Mouse (Mus musculus): ENCODE measurements around the gene Olfr1269. TPM values are rescaled to one million over a fixed set of nuclear protein-coding genes. Genes with fewer than 3 reads are reported as not detected.

Gene Olfr1269
- polyA plus RNA-seq (2015; fragmentation: Nextera tagmentation; extraction: Ambion mirVana), result not detected in 2 replicates

- no peaks in the 10 kb centered on the region for H3K36me3 ChIP-seq (ENCODE audit: control insufficient read depth, insufficient read depth, low read length)
- no peak within 1 kb of the TSS for H3K27ac ChIP-seq (ENCODE audit: low read length)
- WGBS, result 87% methylated on average over 1 of the region's 1 CpGs
- no peaks in the 10 kb centered on the region for H3K4me1 ChIP-seq (ENCODE audit: control insufficient read depth, insufficient read depth, low read length)
- H3K9ac ChIP-seq (ENCODE audit: low read length), result no peak within 1 kb of the TSS
- no peaks in the 10 kb centered on the region for H3K27me3 ChIP-seq (ENCODE audit: control insufficient read depth, insufficient read depth, low read length)
- ATAC-seq (ENCODE audit: insufficient read depth, low FRiP score), result no peak
- H3K9me3 ChIP-seq (replicated peaks; ENCODE audit: control insufficient read depth, low read length), result no peaks in the 10 kb centered on the region
- no peak within 1 kb of the TSS for H3K4me3 ChIP-seq (replicated peaks; ENCODE audit: low read length)
- no peak within 1 kb of the TSS for H3K4me2 ChIP-seq (ENCODE audit: low read depth, low read length)
Observed at GRCm38 (mm10) chr2:90121312-90121711, at the start of gene Olfr1269. Gene Olfr1269 (minus strand): TSS chr2:90121412.

GRCm38 (mm10) chr2:90153916-90154315, 32.7 kb upstream of the Olfr1269 start:
- Histone ChIP-seq H3K9me3 (replicated peaks; ENCODE audit: control insufficient read depth, low read length) (no peaks in the 10 kb centered on the region), H3K27me3 (ENCODE audit: control insufficient read depth, insufficient read depth, low read length) (no peaks in the 10 kb centered on the region), H3K4me3 (replicated peaks; ENCODE audit: low read length) (no peak overlapping the region), H3K36me3 (ENCODE audit: control insufficient read depth, insufficient read depth, low read length) (no peaks in the 10 kb centered on the region), H3K4me1 (ENCODE audit: control insufficient read depth, insufficient read depth, low read length) (no peaks in the 10 kb centered on the region), H3K4me2 (ENCODE audit: low read depth, low read length) (no peak overlapping the region), H3K27ac (ENCODE audit: low read length) (no peak overlapping the region), H3K9ac (ENCODE audit: low read length) (no peak overlapping the region)
- ATAC-seq (ENCODE audit: insufficient read depth, low FRiP score), result no peak
- 85% methylated on average over 9 of the region's 9 CpGs for WGBS

DNA sequence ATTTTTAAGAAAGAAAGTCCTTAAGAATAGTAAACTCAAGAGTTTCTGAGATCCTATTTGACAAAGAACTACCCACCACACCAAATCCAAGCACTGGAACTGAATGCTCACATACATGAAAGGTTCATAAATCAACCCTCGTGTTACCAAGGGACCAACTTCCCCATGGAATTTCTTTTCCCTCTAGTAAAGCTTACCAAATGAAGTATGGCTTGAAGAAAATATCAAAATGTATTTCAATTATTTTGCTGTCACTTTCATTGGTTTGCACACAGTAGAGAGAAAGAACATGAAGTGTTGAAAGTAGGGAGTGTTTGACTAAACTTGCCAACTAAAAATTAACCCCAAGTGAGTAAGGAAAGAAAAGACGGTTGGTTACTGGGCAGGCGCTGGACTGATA, 31.8 kb upstream of the Olfr1269 start, which contains the start of gene Olfr1270:
Gene Olfr1270 (minus strand): TSS at position 101 of the 400 bp plus-strand sequence.
- 79% methylated on average over 3 of the region's 3 CpGs for WGBS
- no peak for ATAC-seq (ENCODE audit: insufficient read depth, low FRiP score)
- Histone ChIP-seq H3K36me3 (ENCODE audit: control insufficient read depth, insufficient read depth, low read length) (no peaks in the 10 kb centered on the region), H3K27me3 (ENCODE audit: control insufficient read depth, insufficient read depth, low read length) (no peaks in the 10 kb centered on the region), H3K4me1 (ENCODE audit: control insufficient read depth, insufficient read depth, low read length) (no peaks in the 10 kb centered on the region), H3K9me3 (replicated peaks; ENCODE audit: control insufficient read depth, low read length) (no peaks in the 10 kb centered on the region), H3K4me2 (ENCODE audit: low read depth, low read length) (no peak within 1 kb of the TSS), H3K9ac (ENCODE audit: low read length) (no peak within 1 kb of the TSS), H3K27ac (ENCODE audit: low read length) (no peak within 1 kb of the TSS), H3K4me3 (replicated peaks; ENCODE audit: low read length) (no peak within 1 kb of the TSS)

- Histone ChIP-seq H3K4me3 (replicated peaks; ENCODE audit: low read length) (no peak within 1 kb of the TSS), H3K9me3 (replicated peaks; ENCODE audit: control insufficient read depth, low read length) (no peaks in the 10 kb centered on the region), H3K27ac (ENCODE audit: low read length) (no peak within 1 kb of the TSS), H3K27me3 (ENCODE audit: control insufficient read depth, insufficient read depth, low read length) (no peaks in the 10 kb centered on the region), H3K9ac (ENCODE audit: low read length) (no peak within 1 kb of the TSS), H3K4me2 (ENCODE audit: low read depth, low read length) (no peak within 1 kb of the TSS), H3K4me1 (ENCODE audit: control insufficient read depth, insufficient read depth, low read length) (no peaks in the 10 kb centered on the region), H3K36me3 (ENCODE audit: control insufficient read depth, insufficient read depth, low read length) (no peaks in the 10 kb centered on the region)
- ATAC-seq (ENCODE audit: insufficient read depth, low FRiP score), result no peak
Observed at GRCm38 (mm10) chr2:90142196-90142595, 21.0 kb upstream of the Olfr1269 start, which contains the start of gene Olfr32. Gene Olfr32 (minus strand): TSS chr2:90142296.

DNA sequence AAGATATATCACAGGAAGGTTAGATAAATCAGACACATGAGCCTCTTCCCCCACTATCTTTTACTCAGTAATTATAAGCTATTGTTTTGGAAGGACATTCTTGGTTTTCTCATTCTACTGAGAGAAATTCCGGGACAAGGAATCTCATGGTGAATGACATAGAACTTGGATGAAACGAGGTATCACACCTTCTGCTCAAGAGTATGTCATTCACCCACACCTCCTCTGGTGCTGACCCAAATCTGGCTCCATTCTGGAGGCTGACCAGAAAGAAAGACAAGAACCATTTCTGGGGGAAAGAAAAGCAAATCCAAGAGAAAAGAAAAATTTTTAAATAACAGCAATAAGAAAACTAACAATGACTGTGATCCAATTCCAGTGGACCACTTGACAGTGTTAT, 51.1 kb downstream of the Olfr1269 start:
- H3K27me3 ChIP-seq (ENCODE audit: control insufficient read depth, insufficient read depth, low read length), result no peaks in the 10 kb centered on the region
- H3K4me2 ChIP-seq (ENCODE audit: low read depth, low read length), result no peak overlapping the region
- ATAC-seq (ENCODE audit: insufficient read depth, low FRiP score), result no peak
- WGBS, result 67% methylated on average over 2 of the region's 2 CpGs
- no peak overlapping the region for H3K9ac ChIP-seq (ENCODE audit: low read length)
- H3K9me3 ChIP-seq (replicated peaks; ENCODE audit: control insufficient read depth, low read length), result no peaks in the 10 kb centered on the region
- H3K27ac ChIP-seq (ENCODE audit: low read length), result no peak overlapping the region
- H3K4me3 ChIP-seq (replicated peaks; ENCODE audit: low read length), result no peak overlapping the region
- no peaks in the 10 kb centered on the region for H3K36me3 ChIP-seq (ENCODE audit: control insufficient read depth, insufficient read depth, low read length)
- H3K4me1 ChIP-seq (ENCODE audit: control insufficient read depth, insufficient read depth, low read length), result no peaks in the 10 kb centered on the region

Other genes starting within 250 kb of the Olfr1269 start
- gene Olfr1257, start 243.0 kb downstream of the Olfr1269 start, polyA plus RNA-seq (2015; fragmentation: Nextera tagmentation; extraction: Ambion mirVana), result not detected in 2 replicates
- not detected in 2 replicates for gene Olfr1258, start 194.1 kb downstream of the Olfr1269 start, polyA plus RNA-seq (2015; fragmentation: Nextera tagmentation; extraction: Ambion mirVana)
- not detected in 2 replicates for gene Olfr1259, start 172.7 kb downstream of the Olfr1269 start, polyA plus RNA-seq (2015; fragmentation: Nextera tagmentation; extraction: Ambion mirVana)
- not detected in 2 replicates for gene Olfr1260, start 147.1 kb downstream of the Olfr1269 start, polyA plus RNA-seq (2015; fragmentation: Nextera tagmentation; extraction: Ambion mirVana)
- not detected in 2 replicates for gene Olfr1261, start 130.2 kb downstream of the Olfr1269 start, polyA plus RNA-seq (2015; fragmentation: Nextera tagmentation; extraction: Ambion mirVana)
- not detected in 2 replicates for gene Olfr1262, start 121.3 kb downstream of the Olfr1269 start, polyA plus RNA-seq (2015; fragmentation: Nextera tagmentation; extraction: Ambion mirVana)
- not detected in 2 replicates for gene Olfr1263, start 109.3 kb downstream of the Olfr1269 start, polyA plus RNA-seq (2015; fragmentation: Nextera tagmentation; extraction: Ambion mirVana)
- gene Olfr1264, start 95.8 kb downstream of the Olfr1269 start, polyA plus RNA-seq (2015; fragmentation: Nextera tagmentation; extraction: Ambion mirVana), result not detected in 2 replicates
- not detected in 2 replicates for gene Olfr1265, start 86.1 kb downstream of the Olfr1269 start, polyA plus RNA-seq (2015; fragmentation: Nextera tagmentation; extraction: Ambion mirVana)
- gene Olfr140, start 57.8 kb downstream of the Olfr1269 start, polyA plus RNA-seq (2015; fragmentation: Nextera tagmentation; extraction: Ambion mirVana), result not detected in 2 replicates
- gene Olfr32, start 20.9 kb upstream of the Olfr1269 start, polyA plus RNA-seq (2015; fragmentation: Nextera tagmentation; extraction: Ambion mirVana), result not detected in 2 replicates
- not detected in 2 replicates for gene Olfr1270, start 31.7 kb upstream of the Olfr1269 start, polyA plus RNA-seq (2015; fragmentation: Nextera tagmentation; extraction: Ambion mirVana)
- not detected in 2 replicates for gene Olfr1506, start 103.1 kb upstream of the Olfr1269 start, polyA plus RNA-seq (2015; fragmentation: Nextera tagmentation; extraction: Ambion mirVana)
- not detected in 2 replicates for gene Olfr142, start 136.2 kb upstream of the Olfr1269 start, polyA plus RNA-seq (2015; fragmentation: Nextera tagmentation; extraction: Ambion mirVana)
- gene Olfr1271, start 149.6 kb upstream of the Olfr1269 start, polyA plus RNA-seq (2015; fragmentation: Nextera tagmentation; extraction: Ambion mirVana), result not detected in 2 replicates
- gene Olfr1272, start 171.4 kb upstream of the Olfr1269 start, polyA plus RNA-seq (2015; fragmentation: Nextera tagmentation; extraction: Ambion mirVana), result not detected in 2 replicates
- 0.05 TPM in 1 of 2 replicates, not detected in the other for gene Gm13769, start 200.8 kb upstream of the Olfr1269 start, polyA plus RNA-seq (2015; fragmentation: Nextera tagmentation; extraction: Ambion mirVana)

Measured in stomach, embryonic 16.5 days (tissue).